Comparison of ENCODE assay signal across 11 mouse cellular contexts in genomic region chr16:8306389-8306788, GRCm38 (mm10).
A peak's percentile ranks its signal among the peaks of the same experiment; 100 is the strongest.
DNase-seq lines count a peak whose midpoint lies in the region; ATAC-seq and TF ChIP-seq lines count a peak whose summit lies in the region.
"Had no signal": no experiment of that assay in that cellular context is flagged by ENCODE, and none has a peak within 500 bp of the region (broad histone marks: within the 10 kb centered on the region; RNA-seq: fewer than 3 reads in every experiment).

No protein-coding gene starts in this region.

- peak; percentile 9 for DNase-seq in embryo, embryonic 11 days
- no peak for DNase-seq in embryo, embryonic 9.5 days (ENCODE audit: extremely low spot score)
- DNase-seq in CD4-positive, CD25-positive, alpha-beta regulatory T cell, adult 2 months (ENCODE audit: low read depth, low spot score) = peak; percentile 80
- peak; percentile 53 to 66 for DNase-seq in frontal cortex, postnatal 36 days (ENCODE audit: low spot score in 2 of 2)
- peak; percentile 5 for DNase-seq in right cerebral cortex, postnatal 14 days
- no peak for DNase-seq in gastrocnemius, adult 8-10 months (ENCODE audit: low spot score in 2 of 2)
- no peak for DNase-seq in forebrain, postnatal 0 days
- DNase-seq in midbrain, postnatal 0 days (ENCODE audit: low spot score) = no peak

- 81% methylated on average over 8 of the region's 8 CpGs for WGBS in forebrain, postnatal 0 days
- WGBS in midbrain, postnatal 0 days = 84% methylated on average over 8 of the region's 8 CpGs

- H3K9me3 ChIP-seq in forebrain, postnatal 0 days (ENCODE audit: low read length) = no peaks in the 10 kb centered on the region
- H3K9me3 ChIP-seq in midbrain, postnatal 0 days (ENCODE audit: low read length) = no peaks in the 10 kb centered on the region
- H3K9me3 ChIP-seq: kidney, embryonic 15.5 days; lung, embryonic 15.5 days had no signal

- H3K27ac ChIP-seq in forebrain, postnatal 0 days (ENCODE audit: low read depth, low read length) = no peak overlapping the region
- no peak overlapping the region for H3K27ac ChIP-seq in midbrain, postnatal 0 days (ENCODE audit: low read depth, low read length)
- H3K27ac ChIP-seq: hindbrain, embryonic 14.5 days; kidney, embryonic 15.5 days; lung, embryonic 15.5 days had no signal

- H3K9ac ChIP-seq in forebrain, postnatal 0 days = no peak overlapping the region
- H3K9ac ChIP-seq in midbrain, postnatal 0 days (replicated peaks; ENCODE audit: low read length, poor library complexity, severe bottlenecking) = no peak overlapping the region
- H3K9ac ChIP-seq: hindbrain, embryonic 14.5 days; kidney, embryonic 15.5 days; lung, embryonic 15.5 days had no signal

- H3K36me3 ChIP-seq in forebrain, postnatal 0 days (ENCODE audit: insufficient read depth) = no peaks in the 10 kb centered on the region
- no peaks in the 10 kb centered on the region for H3K36me3 ChIP-seq in midbrain, postnatal 0 days (ENCODE audit: insufficient read depth, low read length)
- H3K36me3 ChIP-seq: kidney, embryonic 15.5 days; lung, embryonic 15.5 days had no signal

- H3K4me2 ChIP-seq in forebrain, postnatal 0 days (ENCODE audit: low read depth) = no peak overlapping the region
- H3K4me2 ChIP-seq in midbrain, postnatal 0 days (ENCODE audit: low read depth, low read length, poor library complexity, severe bottlenecking) = no peak overlapping the region
- H3K4me2 ChIP-seq: hindbrain, embryonic 14.5 days; kidney, embryonic 15.5 days; lung, embryonic 15.5 days had no signal

- H3K4me3 ChIP-seq in forebrain, postnatal 0 days (ENCODE audit: low read depth, low read length) = no peak overlapping the region
- H3K4me3 ChIP-seq in midbrain, postnatal 0 days (ENCODE audit: low read depth, low read length) = no peak overlapping the region
- H3K4me3 ChIP-seq: kidney, embryonic 15.5 days; lung, embryonic 15.5 days had no signal

- no peaks in the 10 kb centered on the region for H3K27me3 ChIP-seq in forebrain, postnatal 0 days (ENCODE audit: insufficient read depth, low read length)
- H3K27me3 ChIP-seq in midbrain, postnatal 0 days (ENCODE audit: insufficient read depth, low read length) = no peaks in the 10 kb centered on the region
- H3K27me3 ChIP-seq: kidney, embryonic 15.5 days; lung, embryonic 15.5 days had no signal

- TF ChIP-seq CTCF in forebrain, postnatal 0 days (IDR thresholded peaks at IDR 0.05; ENCODE audit: low read depth) = no peak
- TF ChIP-seq CTCF in midbrain, postnatal 0 days (IDR thresholded peaks at IDR 0.05) = no peak

- ATAC-seq in forebrain, postnatal 0 days = no peak
- no peak for ATAC-seq in midbrain, postnatal 0 days (ENCODE audit: low FRiP score)

- H3K4me1 ChIP-seq in forebrain, postnatal 0 days (ENCODE audit: insufficient read depth) = no peaks in the 10 kb centered on the region
- H3K4me1 ChIP-seq in midbrain, postnatal 0 days (ENCODE audit: insufficient read depth, low read length) = no peaks in the 10 kb centered on the region
- H3K4me1 ChIP-seq: kidney, embryonic 15.5 days; lung, embryonic 15.5 days had no signal

Comparison
In these comparisons a context has a peak if more than half of its experiments do, and no peak if none do; other contexts are left out.
1. DNase-seq: peak in embryo, embryonic 11 days (single experiment), CD4-positive, CD25-positive, alpha-beta regulatory T cell, adult 2 months (single experiment), frontal cortex, postnatal 36 days (2 of 2) and right cerebral cortex, postnatal 14 days (single experiment); none in embryo, embryonic 9.5 days (single experiment), gastrocnemius, adult 8-10 months (0 of 2), forebrain, postnatal 0 days (single experiment) and midbrain, postnatal 0 days (single experiment).